Mouse (Mus musculus) c-Kit-positive CD71-positive TER-119-positive erythroid progenitor cells, embryonic 14.5 days (primary cell): ENCODE results near the gene Tob2.

ENCODE experiments used
- DNase-seq: peaks from one replicate; pipeline ENCODE4 v3.0.0-alpha.2; 2013; ENCODE audit warnings: low spot score

Tob2 gene

DNA sequence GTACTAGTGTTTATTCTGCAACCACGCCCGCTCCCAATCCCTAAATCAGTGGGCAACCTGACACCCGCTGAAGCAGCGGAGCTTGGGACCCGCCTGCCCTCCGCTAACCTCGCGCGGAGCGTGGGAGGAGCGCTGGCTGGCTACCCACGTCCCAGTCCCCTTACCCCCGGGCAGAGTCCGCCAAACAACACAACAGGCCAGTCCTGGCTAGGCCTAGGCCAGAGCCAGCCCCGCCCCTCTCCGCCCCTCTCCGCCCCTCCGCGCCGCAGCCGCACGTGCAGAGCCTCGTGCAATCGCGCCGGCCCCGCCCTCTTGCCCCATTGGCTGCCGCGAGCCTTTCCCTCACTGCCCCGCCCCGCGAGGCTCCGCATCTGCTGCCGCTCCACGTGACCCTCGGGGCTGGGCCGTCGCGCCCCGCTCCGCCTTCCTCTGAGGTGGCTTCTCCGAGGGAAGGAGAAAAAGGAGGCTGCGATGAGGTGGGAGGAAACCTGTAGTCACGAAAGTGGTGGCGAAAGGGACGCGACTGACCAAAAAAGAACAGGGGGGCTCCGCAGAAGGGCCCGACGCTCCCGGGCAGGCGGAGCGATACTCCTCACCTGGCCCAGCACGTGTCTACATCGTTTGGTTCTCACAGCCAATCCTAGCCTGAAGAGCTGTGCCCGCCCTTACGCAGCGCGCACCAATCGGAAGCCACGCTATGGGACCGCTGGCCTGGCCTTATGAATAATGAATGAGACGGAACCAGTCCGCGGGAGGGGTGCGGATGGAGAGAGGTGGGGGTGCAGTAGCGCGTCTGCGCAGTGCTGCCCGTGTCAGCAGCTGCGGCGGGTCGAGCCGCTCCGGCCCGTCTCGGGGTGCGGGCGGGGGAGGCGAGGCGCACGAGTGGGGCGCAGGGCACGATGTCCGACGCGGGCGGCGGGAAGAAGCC is 47.7 kb downstream of the Tob2 start:
- peak; percentile 95 for DNase-seq

DNA sequence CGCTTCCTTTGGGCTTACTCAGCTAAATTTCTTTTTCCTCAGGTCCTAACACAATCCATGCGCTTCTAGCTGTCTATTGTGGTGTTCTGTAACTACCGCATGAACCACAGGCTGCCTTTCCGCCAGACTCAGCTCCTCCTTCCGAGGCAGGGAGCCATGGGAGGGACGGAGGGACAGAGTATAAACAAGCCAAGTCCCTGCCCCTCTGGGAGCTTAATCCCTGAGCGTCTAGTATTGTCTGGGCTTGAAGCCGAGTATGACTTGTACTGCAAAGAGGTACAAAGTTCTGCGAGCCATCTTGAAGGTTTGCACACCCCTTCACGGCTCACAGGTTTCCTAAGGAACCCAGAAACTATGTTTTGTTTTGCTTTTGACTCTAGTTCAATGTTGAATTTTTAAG is 48.4 kb downstream of the Tob2 start:
- no peak for DNase-seq

DNA sequence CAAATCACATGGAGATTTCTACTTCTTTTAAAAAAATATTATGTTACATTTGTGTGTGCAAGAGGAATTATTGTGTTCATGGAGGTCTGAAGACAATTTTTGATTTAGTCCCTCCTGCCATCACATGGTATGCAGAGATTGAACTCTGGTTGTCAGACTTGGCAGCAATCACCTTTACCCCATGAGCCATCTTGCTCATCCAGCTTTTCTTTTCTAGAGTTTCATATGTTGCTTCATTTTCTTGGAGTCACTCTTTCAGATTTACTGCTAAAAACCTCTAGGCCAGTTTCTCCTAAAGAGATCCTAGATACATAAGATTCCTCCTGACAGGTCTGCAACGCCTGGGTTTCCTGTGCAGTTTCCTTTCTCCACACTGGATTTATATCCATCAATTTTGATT is 49.0 kb downstream of the Tob2 start:
- no peak for DNase-seq

DNA sequence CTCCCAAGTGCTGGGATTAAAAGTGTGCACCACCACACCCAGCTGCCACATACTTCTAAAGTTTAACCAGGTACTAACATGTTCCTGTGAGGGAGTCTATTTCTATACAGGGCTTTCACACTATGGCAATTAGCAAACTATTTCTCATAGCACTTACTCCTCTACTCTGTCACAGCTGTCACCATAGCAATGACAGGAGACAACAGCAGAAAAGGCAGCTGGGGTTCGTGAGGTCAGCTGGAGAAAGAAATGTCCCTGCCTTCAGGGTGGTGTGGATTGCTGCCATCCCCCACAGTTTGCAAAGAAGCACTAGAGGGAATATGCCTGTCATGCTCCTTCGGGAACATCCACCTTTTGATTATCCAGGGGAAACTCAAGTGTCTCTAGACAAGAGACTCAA is 49.8 kb downstream of the Tob2 start:
- DNase-seq: no peak

DNA sequence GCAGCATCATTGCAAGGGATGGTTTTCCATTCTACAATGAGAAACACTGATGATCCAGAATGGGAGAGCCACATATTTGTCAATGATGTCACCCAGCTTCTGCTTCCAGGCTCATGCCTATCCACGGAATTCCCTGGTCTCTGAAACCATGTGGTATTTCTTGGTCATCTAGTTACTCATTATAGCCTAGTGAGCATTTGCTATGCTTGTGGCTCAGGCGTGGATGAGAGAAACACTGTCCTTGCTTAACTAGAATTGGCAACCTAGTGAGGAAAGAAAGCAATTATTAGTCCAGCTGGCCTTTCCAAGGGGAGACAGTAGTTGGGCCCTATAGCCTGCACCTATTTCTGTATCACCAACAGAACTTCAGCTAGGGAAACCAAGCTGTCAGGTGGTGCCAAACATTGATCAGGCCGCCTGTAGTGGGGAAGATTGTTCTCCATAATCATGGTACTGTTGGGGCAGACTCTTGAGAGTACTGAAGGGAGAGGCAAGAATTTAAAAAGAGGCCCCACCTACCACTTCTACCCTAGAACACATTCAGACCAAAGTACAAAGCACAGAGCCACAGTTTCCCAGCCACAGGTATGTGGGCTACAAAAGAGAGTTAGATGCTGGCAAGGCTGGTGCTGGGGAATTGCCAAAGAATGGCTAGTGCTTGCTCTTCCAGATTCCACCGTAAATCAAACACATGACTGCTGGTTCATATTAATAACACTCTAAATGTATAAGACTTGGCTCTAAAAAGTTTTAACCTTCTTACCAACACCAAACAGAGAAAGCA is 51.8 kb downstream of the Tob2 start:
- no peak for DNase-seq

DNA sequence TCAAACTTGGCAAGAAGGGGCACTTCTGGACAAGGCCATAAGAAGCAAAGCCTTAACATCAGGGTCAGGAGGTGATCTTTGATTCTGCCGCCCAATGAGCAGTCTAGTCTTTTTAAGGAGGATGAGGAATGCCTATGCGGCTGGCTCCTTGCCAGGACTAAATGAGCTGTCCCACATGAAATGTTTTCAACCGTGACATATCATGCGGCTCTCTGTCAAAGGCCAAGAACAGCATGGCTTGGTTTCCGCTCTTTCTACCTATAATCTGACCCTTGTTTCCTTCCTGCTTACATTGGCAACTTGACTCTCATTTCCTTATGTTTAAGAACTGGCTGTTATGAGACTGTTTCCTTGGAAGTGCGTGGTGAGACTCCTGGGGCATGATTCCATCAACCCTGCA is 53.0 kb downstream of the Tob2 start:
- no peak for DNase-seq

DNA sequence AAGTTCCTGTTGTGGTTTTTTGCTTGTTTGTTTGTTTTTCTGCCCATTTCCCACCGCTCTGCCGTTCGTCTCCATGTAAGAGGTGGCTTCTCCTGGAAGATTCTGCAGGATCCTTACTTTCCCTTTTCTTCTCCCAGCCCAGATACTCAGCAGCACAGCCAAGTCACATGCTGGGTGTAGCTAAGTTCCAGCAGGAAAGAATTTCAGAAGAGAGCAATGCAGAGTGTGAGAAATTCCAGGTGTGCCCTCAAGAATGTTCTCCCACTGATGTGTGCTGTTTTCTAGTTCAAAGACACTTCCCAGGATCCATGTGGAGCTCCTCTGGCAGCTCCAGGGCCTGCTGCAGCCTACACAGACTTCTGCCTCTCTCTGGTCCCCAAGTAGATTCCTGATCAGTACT is 53.7 kb downstream of the Tob2 start:
- DNase-seq: no peak

DNA sequence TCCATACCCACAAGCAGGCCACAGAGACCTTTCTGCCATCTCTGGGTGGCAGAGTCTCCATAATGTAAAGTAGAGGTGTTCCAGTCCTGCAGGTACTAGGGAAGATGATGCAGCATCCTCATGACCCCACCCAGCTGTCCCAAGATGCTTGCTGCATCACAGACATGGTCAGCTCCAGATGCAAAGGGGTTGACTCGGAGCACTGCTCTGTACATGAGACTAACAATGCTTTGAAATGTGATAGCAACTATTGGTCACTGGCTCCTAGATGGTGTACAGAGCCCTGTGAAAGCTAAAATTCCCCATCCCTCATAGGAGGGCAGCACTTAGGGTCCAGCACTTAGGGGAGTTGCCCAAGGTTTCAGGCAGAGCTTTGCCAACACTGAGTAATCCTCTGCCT is 54.4 kb downstream of the Tob2 start:
- DNase-seq: no peak

DNA sequence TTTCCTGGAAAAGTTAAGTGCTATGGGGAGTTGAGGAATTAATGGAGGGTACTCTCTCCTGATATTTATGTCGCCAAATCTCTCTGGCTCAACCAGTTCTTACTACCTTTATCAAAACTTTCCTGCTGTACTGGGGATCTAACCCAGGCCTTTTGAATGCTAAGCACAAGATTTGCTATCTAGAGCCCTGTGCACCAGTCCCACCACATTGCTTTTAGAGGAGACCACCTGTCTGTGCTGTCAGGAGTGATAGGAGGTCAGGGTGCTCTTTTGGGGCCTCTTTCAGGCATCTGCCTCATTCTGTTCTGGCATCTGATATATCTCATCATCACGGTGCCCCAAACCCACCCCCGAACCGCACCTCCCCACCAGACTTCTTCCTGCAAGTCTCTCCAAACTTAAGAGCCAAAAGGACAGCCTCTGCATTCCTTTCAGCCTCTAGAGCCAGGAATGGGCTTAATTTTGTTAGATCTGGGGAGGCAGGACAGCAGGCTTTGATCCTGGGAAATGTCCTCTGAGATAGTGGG is 55.1 kb downstream of the Tob2 start:
- no peak for DNase-seq

DNA sequence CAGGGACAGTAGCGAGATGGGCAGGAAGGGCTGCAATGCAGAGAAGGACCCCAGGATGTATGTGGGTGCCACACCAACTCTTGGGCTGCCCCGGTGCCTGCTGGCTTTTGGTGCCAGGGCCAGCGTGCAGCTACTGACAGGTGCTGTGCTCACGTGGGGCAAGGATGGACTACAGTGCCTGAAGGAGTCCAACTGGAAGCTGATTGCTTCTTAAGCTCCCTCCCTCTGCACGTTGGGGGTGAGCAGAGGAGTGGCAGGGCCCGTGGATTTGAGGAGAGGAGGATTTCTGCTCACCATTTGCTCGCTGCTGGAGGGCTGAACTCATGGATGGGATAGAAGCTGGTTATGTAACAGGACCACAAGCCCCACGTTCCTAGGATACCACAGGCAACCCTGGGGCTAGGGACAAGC is 55.6 kb downstream of the Tob2 start:
- no peak for DNase-seq

DNA sequence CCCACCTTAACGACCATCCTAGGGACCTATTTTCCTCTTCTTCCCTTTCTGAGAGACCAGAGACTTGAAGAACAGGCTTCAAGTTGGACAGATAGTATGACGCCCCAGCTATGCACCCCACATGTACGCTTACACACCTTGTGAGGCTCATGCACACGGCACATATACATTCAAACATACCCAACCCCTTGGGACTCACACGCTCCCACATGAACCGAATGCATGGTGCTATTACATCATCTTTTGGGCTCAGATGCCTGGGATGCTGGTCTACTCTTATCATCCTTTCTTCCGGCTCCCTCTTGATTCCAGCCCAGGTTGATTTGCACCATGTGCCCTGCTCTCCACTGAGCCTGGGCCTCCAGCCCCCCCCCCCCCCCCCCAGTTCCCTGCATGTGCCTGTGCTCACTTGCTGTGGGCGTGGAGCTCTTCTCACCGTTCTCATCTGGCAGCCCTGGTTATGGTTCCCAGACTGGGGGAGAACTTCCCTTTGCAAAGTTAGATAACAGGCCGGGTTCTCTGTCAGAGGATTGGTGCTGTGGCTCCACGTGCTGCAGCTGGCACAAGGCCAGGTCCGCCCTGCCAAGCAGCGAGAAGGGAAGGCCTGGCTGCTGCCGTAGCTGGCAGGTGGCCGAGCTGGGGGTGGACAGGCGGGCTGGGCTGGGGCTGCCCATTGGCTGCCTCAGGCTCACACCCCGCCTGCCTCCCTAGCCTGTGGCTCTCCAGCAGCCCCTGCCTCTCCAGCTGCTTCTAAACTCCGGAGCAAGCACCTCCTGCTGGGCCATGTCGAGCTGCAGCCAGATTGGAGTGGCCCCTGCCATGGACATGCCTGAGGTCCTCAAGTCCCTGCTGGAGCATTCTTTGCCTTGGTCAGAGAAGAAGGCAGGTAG is 56.4 kb downstream of the Tob2 start, which contains the start of gene Tef:
Gene Tef (plus strand): TSS at position 421 of the 890 bp plus-strand sequence.
- DNase-seq: peak; percentile 90

DNA sequence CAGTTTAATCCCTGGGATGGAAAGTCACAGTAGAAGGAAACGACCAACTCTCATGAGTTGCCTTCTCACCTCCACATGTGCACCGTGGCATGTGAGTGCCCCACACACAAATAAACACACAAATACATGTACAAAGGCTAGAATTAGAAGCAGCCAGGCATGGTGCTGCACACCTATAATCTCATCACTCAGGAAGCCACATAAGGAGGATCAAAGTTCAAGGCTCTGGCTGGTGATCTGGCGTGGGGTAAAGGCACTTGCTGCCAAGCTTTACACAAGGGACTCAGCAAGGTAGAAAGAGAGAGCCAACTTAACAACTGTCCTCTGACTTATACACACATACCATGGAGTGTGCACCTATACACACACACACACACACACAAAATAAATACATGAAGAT is 58.2 kb downstream of the Tob2 start:
- DNase-seq: no peak

DNA sequence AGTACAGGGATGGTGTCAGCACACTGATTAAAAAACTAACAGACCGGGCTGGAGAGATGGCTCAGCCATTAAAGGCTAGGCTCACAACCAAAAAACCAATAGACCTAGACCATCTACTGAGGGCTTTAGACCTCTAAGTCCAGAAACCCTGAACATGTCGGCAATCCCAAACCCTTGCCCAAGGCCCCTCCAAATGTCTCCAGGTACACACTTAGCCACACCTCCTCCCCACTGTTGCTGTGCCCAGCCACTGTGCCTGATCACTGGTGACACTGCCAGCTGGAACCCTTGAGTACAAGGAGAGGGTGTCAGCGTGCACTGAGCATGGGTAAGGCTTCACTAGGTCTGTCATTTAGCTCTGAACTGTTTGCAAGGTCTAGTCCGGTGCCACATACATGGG is 60.2 kb downstream of the Tob2 start:
- no peak for DNase-seq
